Mouse (Mus musculus): ENCODE results near the gene 1110008L16Rik.
"Not testable (repeated sequence)": the region's sequence is repeated elsewhere in the genome, so short reads cannot be mapped to it uniquely, and the experiment has no call there.

GRCm38 (mm10) chr12:55395601-55396000 lies 96.2 kb downstream of the 1110008L16Rik start:
- TF ChIP-seq CTCF, EP300 (IDR thresholded peaks at IDR 0.05; ENCODE audit: low read depth): not testable (repeated sequence)

Measured in liver, embryonic 14.5 days (tissue).